ENCODE assay signal across 8 mouse cellular contexts in the genomic region with DNA sequence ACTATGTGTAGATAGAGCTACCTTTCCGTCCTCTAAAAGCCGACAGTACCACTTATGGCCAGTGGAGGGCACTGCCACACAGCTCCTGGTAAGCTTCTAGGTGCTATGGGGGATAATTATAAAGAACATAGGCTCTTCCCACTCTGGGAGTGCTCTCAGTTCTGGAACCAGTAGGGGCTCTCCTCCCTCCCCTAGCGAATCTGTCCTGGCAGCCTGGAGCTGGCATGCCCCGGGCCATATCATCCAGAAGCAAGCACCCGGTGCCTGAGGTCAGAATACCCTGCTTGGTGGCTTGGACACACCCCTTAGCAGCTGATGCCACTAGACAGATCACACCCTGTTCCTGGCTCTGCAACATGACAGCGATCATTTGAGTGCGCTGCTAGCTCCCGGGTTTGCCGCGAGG. TPM values are rescaled to one million over a fixed set of nuclear protein-coding genes. Genes with fewer than 3 reads are reported as not detected.
DNase-seq lines count a peak whose midpoint lies in the region; ATAC-seq and TF ChIP-seq lines count a peak whose summit lies in the region.

No protein-coding gene starts in this region.

- no peaks in the 10 kb centered on the region for H3K36me3 ChIP-seq in CH12.LX (replicated peaks in 1 of 2; ENCODE audit: control insufficient read depth in 1 of 2, insufficient read depth in 1 of 2, low read length in 1 of 2)
- H3K36me3 ChIP-seq in forebrain, embryonic 13.5 days (ENCODE audit: poor library complexity, severe bottlenecking), result no peaks in the 10 kb centered on the region
- no peaks in the 10 kb centered on the region for H3K36me3 ChIP-seq in liver, postnatal 0 days (replicated peaks; ENCODE audit: insufficient read depth, low read length)
- no peaks in the 10 kb centered on the region for H3K36me3 ChIP-seq in neural tube, embryonic 14.5 days (ENCODE audit: control insufficient read depth, insufficient read depth, low read length)

- TF ChIP-seq POLR2A in CH12.LX (IDR thresholded peaks at IDR 0.05; ENCODE audit: low read depth, low read length), result no peak

- dilution Hi-C loops in CH12.LX (cut with MboI; ENCODE audit: extremely low pct_ligation_motif_present, extremely low pct_unique_long_range_greater_than_20kb, low sequenced_read_pairs), result no loop called here

- no peak overlapping the region for H3K27ac ChIP-seq in CH12.LX (ENCODE audit: insufficient read depth, low read depth)
- no peak overlapping the region for H3K27ac ChIP-seq in forebrain, embryonic 13.5 days
- 0 out of 2 replicates have a peak overlapping the region, but pooled peaks have one; percentile 6 for H3K27ac ChIP-seq in liver, postnatal 0 days (ENCODE audit: low read depth)
- no peak overlapping the region for H3K27ac ChIP-seq in neural tube, embryonic 14.5 days (ENCODE audit: low read depth, low read length)

- peaks cover under 1 to 44% of the 10 kb centered on the region in 2 experiments; a peak in 3 of 4 replicates for H3K4me1 ChIP-seq in CH12.LX (ENCODE audit: control insufficient read depth in 1 of 2, insufficient read depth in 2 of 2)
- H3K4me1 ChIP-seq in forebrain, embryonic 13.5 days, result peaks cover 19% of the 10 kb centered on the region
- H3K4me1 ChIP-seq in liver, postnatal 0 days (ENCODE audit: insufficient read depth), result peaks cover 8% of the 10 kb centered on the region
- H3K4me1 ChIP-seq in neural tube, embryonic 14.5 days (ENCODE audit: control insufficient read depth, insufficient read depth, low read length), result 0 out of 2 replicates have a peak, but pooled peaks cover 2% of the 10 kb centered on the region

- intact Hi-C loops in heart, postnatal 10 days (cut with DNase I), result loop anchor here (1.0 kb wide), 2 partner anchors 42 to 73 kb away; no protein-coding TSS in a partner anchor

- H3K9me3 ChIP-seq in CH12.LX (replicated peaks; ENCODE audit: low read length), result no peaks in the 10 kb centered on the region
- no peaks in the 10 kb centered on the region for H3K9me3 ChIP-seq in forebrain, embryonic 13.5 days (replicated peaks)
- H3K9me3 ChIP-seq in liver, postnatal 0 days (ENCODE audit: low read length), result no peaks in the 10 kb centered on the region
- no peaks in the 10 kb centered on the region for H3K9me3 ChIP-seq in neural tube, embryonic 14.5 days (ENCODE audit: control insufficient read depth, low read length)

- TF ChIP-seq RAD21 in CH12.LX (IDR thresholded peaks at IDR 0.05; ENCODE audit: low read depth, low read length), result peak; percentile 100

- H3K79me2 ChIP-seq in CH12.LX (replicated peaks; ENCODE audit: control insufficient read depth, extremely low read depth, insufficient read depth, poor library complexity, severe bottlenecking), result no peaks in the 10 kb centered on the region

- TF ChIP-seq CTCF in CH12.LX (conservative IDR thresholded peaks at IDR 0.05 in 1 of 2, IDR thresholded peaks at IDR 0.05 in 1 of 2; ENCODE audit: low read depth in 2 of 2, low read length in 2 of 2), result peak; percentile 98 to 99
- TF ChIP-seq CTCF in liver, postnatal 0 days (IDR thresholded peaks at IDR 0.05; ENCODE audit: low read depth), result peak; percentile 93

- in situ Hi-C loops in CH12.LX (cut with MboI; ENCODE audit: low pct_ligation_motif_present, low pct_unique_long_range_greater_than_20kb, low sequenced_read_pairs), result loop anchor here (5.0 kb wide), 1 partner anchor 36 kb away; no protein-coding TSS in a partner anchor

- peak overlapping the region in 1 of 3 experiments; percentile 21 for H3K4me3 ChIP-seq in CH12.LX (replicated peaks in 1 of 3; ENCODE audit: low read depth in 2 of 3, low read length in 2 of 3, poor library complexity in 1 of 3)
- H3K4me3 ChIP-seq in forebrain, embryonic 13.5 days, result no peak overlapping the region
- no peak overlapping the region for H3K4me3 ChIP-seq in liver, postnatal 0 days (ENCODE audit: low read depth, low read length)
- H3K4me3 ChIP-seq in neural tube, embryonic 14.5 days (ENCODE audit: low read depth, low read length), result no peak overlapping the region

- no peak overlapping the region for H3K9ac ChIP-seq in CH12.LX (ENCODE audit: insufficient read depth, low read depth)
- H3K9ac ChIP-seq in forebrain, embryonic 13.5 days, result no peak overlapping the region
- H3K9ac ChIP-seq in liver, postnatal 0 days (replicated peaks), result 0 out of 2 replicates have a peak overlapping the region, but pooled peaks have one; percentile 30
- no peak overlapping the region for H3K9ac ChIP-seq in neural tube, embryonic 14.5 days (replicated peaks; ENCODE audit: low read depth, low read length)

- 13% methylated on average over 10 of the region's 10 CpGs for WGBS in forebrain, embryonic 13.5 days
- WGBS in liver, postnatal 0 days (ENCODE audit: insufficient replicate concordance), result 5% methylated on average over 10 of the region's 10 CpGs
- WGBS in neural tube, embryonic 14.5 days, result 9% methylated on average over 10 of the region's 10 CpGs

- DNase-seq in CH12.LX (ENCODE audit: extremely low read depth), result peak; percentile 92
- DNase-seq in c-Kit-positive CD71-negative TER-119-negative erythroid progenitor cells, embryonic 14.5 days (ENCODE audit: low read depth), result peak; percentile 88
- DNase-seq in heart, postnatal 10 days, result peak; percentile 93 to 94
- peak; percentile 96 for DNase-seq in layer of hippocampus, adult 11-12 months (ENCODE audit: low spot score)
- peak; percentile 83 for DNase-seq in liver, postnatal 0 days
- peak; percentile 72 for DNase-seq in testis, postnatal 14 days (ENCODE audit: low spot score)

- peak overlapping the region; percentile 84 for H3K4me2 ChIP-seq in CH12.LX (ENCODE audit: insufficient read depth, low read depth, poor library complexity, severe bottlenecking)
- peak overlapping the region; percentile 32 for H3K4me2 ChIP-seq in forebrain, embryonic 13.5 days
- H3K4me2 ChIP-seq in liver, postnatal 0 days (ENCODE audit: low read depth, low read length), result peak overlapping the region; percentile 62
- H3K4me2 ChIP-seq in neural tube, embryonic 14.5 days (ENCODE audit: low read depth, low read length), result peak overlapping the region; percentile 33

- H3K27me3 ChIP-seq in CH12.LX (replicated peaks), result peaks cover 26% of the 10 kb centered on the region
- H3K27me3 ChIP-seq in forebrain, embryonic 13.5 days, result peaks cover 10% of the 10 kb centered on the region; the same call in 1 of the 2 replicates
- peaks cover 9% of the 10 kb centered on the region; the same call in 1 of the 2 replicates for H3K27me3 ChIP-seq in liver, postnatal 0 days (ENCODE audit: insufficient read depth, low read length)
- H3K27me3 ChIP-seq in neural tube, embryonic 14.5 days (ENCODE audit: control insufficient read depth, insufficient read depth, low read length), result no peaks in the 10 kb centered on the region

- peak; percentile 68 for ATAC-seq in forebrain, embryonic 13.5 days
- ATAC-seq in liver, postnatal 0 days, result peak; percentile 68
- ATAC-seq in neural tube, embryonic 14.5 days (ENCODE audit: low read depth), result peak; percentile 76

- TF ChIP-seq EP300 in CH12.LX (IDR thresholded peaks at IDR 0.05; ENCODE audit: low read length), result no peak
- TF ChIP-seq EP300 in liver, postnatal 0 days (IDR thresholded peaks at IDR 0.05; ENCODE audit: low read depth), result no peak; the same call in 1 of the 2 replicates

TF ChIP-seq in CH12.LX, 34 proteins besides CTCF, POLR2A, EP300 and RAD21 (continues in another document):
- no peak for TF ChIP-seq CHD1 (IDR thresholded peaks at IDR 0.05; ENCODE audit: low read depth, low read length)
- no peak for TF ChIP-seq JUN (IDR thresholded peaks at IDR 0.05; ENCODE audit: insufficient read depth, low read depth, low read length)
- no peak for TF ChIP-seq MEF2A (IDR thresholded peaks at IDR 0.05; ENCODE audit: borderline replicate concordance, low read depth, low read length)
- TF ChIP-seq ZKSCAN1 (IDR thresholded peaks at IDR 0.05; ENCODE audit: borderline replicate concordance, low read depth, low read length), result no peak
- peak; percentile 27; the same call in 1 of the 2 replicates for TF ChIP-seq NELFE (IDR thresholded peaks at IDR 0.05; ENCODE audit: low read depth, low read length)
- TF ChIP-seq ETS1 (conservative IDR thresholded peaks at IDR 0.05; ENCODE audit: low read depth, low read length), result 0 out of 2 replicates have a peak, but pooled peaks have one; percentile 15

RNA-seq across cellular contexts. Expression of gene Nr4a1, which starts 13.3 kb away (rescaled TPM):
- total RNA-seq in CH12.LX (2012; rRNA removed) (0.42 and 0.89 TPM in 2 replicates), CH12.LX (2014; rRNA removed) (0.57 and 0.60 TPM in 2 replicates)
- 1.1 and 1.6 TPM in 2 replicates for polyA plus RNA-seq in CH12.LX (2012; ENCODE audit: insufficient read length, low read depth)
- 2.4 and 2.9 TPM in 2 replicates for polyA plus RNA-seq in forebrain, embryonic 13.5 days (2015; fragmentation: Nextera tagmentation; extraction: Ambion mirVana)
- 10 to 100 TPM; 16.8 to 20.4 TPM for total RNA-seq in heart, postnatal 10 days (2021)
- polyA plus RNA-seq in liver, postnatal 0 days (2015; fragmentation: Nextera tagmentation; extraction: Ambion mirVana), result 0.96 and 1.1 TPM in 2 replicates
- 4.8 and 5.3 TPM in 2 replicates for polyA plus RNA-seq in neural tube, embryonic 14.5 days (2014; fragmentation: Nextera tagmentation; extraction: Ambion mirVana)

RNA-seq across cellular contexts. Expression of gene Grasp, which starts 16.8 kb away (rescaled TPM):
- total RNA-seq in CH12.LX (2012; rRNA removed) (2.9 and 6.7 TPM in 2 replicates), CH12.LX (2014; rRNA removed) (1.4 and 2.3 TPM in 2 replicates)
- 2.4 TPM in 2 replicates for polyA plus RNA-seq in CH12.LX (2012; ENCODE audit: insufficient read length, low read depth)
- polyA plus RNA-seq in forebrain, embryonic 13.5 days (2015; fragmentation: Nextera tagmentation; extraction: Ambion mirVana), result 1.3 and 1.5 TPM in 2 replicates
- total RNA-seq in heart, postnatal 10 days (2021), result 10 to 100 TPM; 14.9 to 18.0 TPM
- polyA plus RNA-seq in liver, postnatal 0 days (2015; fragmentation: Nextera tagmentation; extraction: Ambion mirVana), result 0.35 and 0.54 TPM in 2 replicates
- 1.0 and 2.4 TPM in 2 replicates for polyA plus RNA-seq in neural tube, embryonic 14.5 days (2014; fragmentation: Nextera tagmentation; extraction: Ambion mirVana)

RNA-seq across cellular contexts. Expression of gene Atg101, which starts 43.3 kb away (rescaled TPM):
- 56.9 and 58.8 TPM in 2 replicates for total RNA-seq in CH12.LX (2012; rRNA removed)
- 61.2 and 61.3 TPM in 2 replicates for total RNA-seq in CH12.LX (2014; rRNA removed)
- polyA plus RNA-seq in CH12.LX (2012; ENCODE audit: insufficient read length, low read depth), result 49.1 and 55.9 TPM in 2 replicates
- 81.6 and 85.1 TPM in 2 replicates for polyA plus RNA-seq in forebrain, embryonic 13.5 days (2015; fragmentation: Nextera tagmentation; extraction: Ambion mirVana)
- total RNA-seq in heart, postnatal 10 days (2021), result 10 to 100 TPM; 24.1 to 28.2 TPM
- polyA plus RNA-seq in liver, postnatal 0 days (2015; fragmentation: Nextera tagmentation; extraction: Ambion mirVana), result 33.8 and 34.4 TPM in 2 replicates
- polyA plus RNA-seq in neural tube, embryonic 14.5 days (2014; fragmentation: Nextera tagmentation; extraction: Ambion mirVana), result 69.4 and 75.7 TPM in 2 replicates

RNA-seq across cellular contexts. Expression of gene 6030408B16Rik, which starts 52.2 kb away (rescaled TPM):
- 0.13 TPM in 1 of 2 replicates, not detected in the other for total RNA-seq in CH12.LX (2012; rRNA removed)
- total RNA-seq in CH12.LX (2014; rRNA removed), result 0.17 and 0.20 TPM in 2 replicates
- polyA plus RNA-seq in CH12.LX (2012; ENCODE audit: insufficient read length, low read depth), result not detected in 2 replicates
- 0.23 and 0.25 TPM in 2 replicates for polyA plus RNA-seq in forebrain, embryonic 13.5 days (2015; fragmentation: Nextera tagmentation; extraction: Ambion mirVana)
- 1 to 10 TPM; 2.3 to 3.6 TPM for total RNA-seq in heart, postnatal 10 days (2021)
- polyA plus RNA-seq in liver, postnatal 0 days (2015; fragmentation: Nextera tagmentation; extraction: Ambion mirVana), result 0.36 and 0.45 TPM in 2 replicates
- polyA plus RNA-seq in neural tube, embryonic 14.5 days (2014; fragmentation: Nextera tagmentation; extraction: Ambion mirVana), result 0.22 and 0.64 TPM in 2 replicates

Comparison
In these comparisons a context has a peak if more than half of its experiments do, and no peak if none do; other contexts are left out.
1. H3K4me2 ChIP-seq: peak in every context shown above with its lines; median percentile 84 in CH12.LX; 62 in liver, postnatal 0 days; 33 in neural tube, embryonic 14.5 days; 32 in forebrain, embryonic 13.5 days.